Mouse (Mus musculus): ENCODE data around the gene Fgd6. TPM values are rescaled to one million over a fixed set of nuclear protein-coding genes. Genes with fewer than 3 reads are reported as not detected.

Gene Fgd6
- polyA plus RNA-seq, 1 experiment, result 6.0 TPM

DNA sequence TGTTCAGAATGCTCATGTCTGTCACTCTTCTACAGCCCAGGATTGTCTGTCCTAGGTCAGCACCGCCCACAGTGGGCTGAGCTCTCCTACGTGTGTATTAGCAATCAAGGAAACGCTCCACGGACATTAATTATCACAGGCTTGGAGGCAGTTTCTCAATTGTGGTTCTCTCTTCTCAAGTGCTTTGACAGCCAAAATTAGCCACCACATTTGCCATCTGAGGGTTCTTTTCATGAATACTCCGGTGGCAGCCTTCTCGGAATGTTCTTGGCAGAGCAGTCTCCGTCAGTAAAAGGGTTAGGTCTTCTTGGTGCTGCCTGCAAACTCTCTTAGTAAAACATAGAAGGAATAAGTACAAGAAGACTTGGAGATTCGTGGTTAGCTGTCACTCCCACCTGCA, 50.5 kb downstream of the Fgd6 start:
- no peak overlapping the region for H3K4me3 ChIP-seq (ENCODE audit: insufficient read depth, low read length)
- H3K27ac ChIP-seq (ENCODE audit: insufficient read depth, low read length), result no peak overlapping the region
- 0 out of 2 replicates have a peak, but pooled peaks cover 5% of the 10 kb centered on the region for H3K4me1 ChIP-seq (ENCODE audit: control insufficient read depth, insufficient read depth, low read length)
- TF ChIP-seq CTCF (IDR thresholded peaks at IDR 0.05; ENCODE audit: borderline replicate concordance, insufficient read depth, low read length) (no peak), POLR2A (IDR thresholded peaks at IDR 0.05; ENCODE audit: low read depth, low read length) (no peak)

DNA sequence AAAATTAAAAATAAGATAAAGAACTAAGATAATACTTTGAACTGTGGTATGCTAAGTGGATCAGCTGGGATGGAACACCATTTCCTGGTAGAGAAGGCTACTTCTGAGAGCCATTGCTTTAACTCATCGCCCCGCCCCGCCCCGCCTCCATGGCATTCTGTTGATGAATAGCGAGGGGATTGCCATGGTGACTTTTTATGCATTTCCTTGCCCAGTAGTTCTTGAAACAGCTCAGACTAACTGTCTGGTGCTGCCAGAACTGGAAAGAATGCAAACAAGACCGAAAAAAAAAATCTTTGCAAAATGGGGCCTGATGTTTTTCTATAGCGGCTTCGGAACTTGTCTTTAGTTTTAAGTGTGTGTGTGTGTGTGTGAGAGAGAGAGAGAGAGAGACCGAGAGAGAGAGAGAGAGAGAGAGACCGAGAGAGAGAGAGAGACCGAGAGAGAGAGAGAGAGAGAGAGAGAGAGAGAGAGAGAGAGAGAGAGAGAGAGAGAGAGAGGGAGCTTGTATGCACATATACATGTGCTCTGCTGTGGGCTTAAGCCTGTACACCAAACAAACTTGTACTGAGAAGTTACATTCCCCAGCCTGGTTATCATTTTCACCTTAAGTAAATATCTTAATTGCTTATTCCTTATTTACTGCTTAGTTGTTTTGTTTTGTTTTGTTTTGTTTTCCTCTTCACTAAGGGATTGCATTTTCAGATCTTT, 51.7 kb downstream of the Fgd6 start:
- Histone ChIP-seq H3K4me1 (ENCODE audit: control insufficient read depth, insufficient read depth, low read length) (no peaks in the 10 kb centered on the region), H3K27ac (ENCODE audit: insufficient read depth, low read length) (no peak overlapping the region; the same call in 1 of the 2 replicates), H3K4me3 (ENCODE audit: insufficient read depth, low read length) (no peak overlapping the region)
- no peak for TF ChIP-seq CTCF (IDR thresholded peaks at IDR 0.05; ENCODE audit: borderline replicate concordance, insufficient read depth, low read length)
- TF ChIP-seq POLR2A (IDR thresholded peaks at IDR 0.05; ENCODE audit: low read depth, low read length), result no peak

DNA sequence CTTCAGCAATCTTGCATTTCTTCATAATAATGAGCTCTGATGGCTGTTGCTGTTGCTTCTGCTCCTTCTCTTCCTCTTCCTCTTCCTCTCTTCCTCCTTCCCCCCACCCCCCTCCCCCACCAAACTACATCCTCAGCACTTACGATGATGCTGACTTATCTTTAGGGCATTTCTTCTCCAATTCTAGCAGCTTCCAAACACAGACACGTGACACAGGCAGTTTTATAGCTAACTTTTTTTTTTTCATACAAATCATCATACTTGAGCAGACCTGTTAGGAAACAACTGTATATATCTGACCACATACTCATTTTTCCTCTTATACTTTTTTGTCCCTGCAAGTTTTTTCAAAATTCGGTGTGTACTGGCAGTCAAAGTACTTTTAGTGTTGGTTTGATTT, 54.2 kb downstream of the Fgd6 start:
- TF ChIP-seq POLR2A (IDR thresholded peaks at IDR 0.05; ENCODE audit: low read depth, low read length), result no peak
- TF ChIP-seq CTCF (IDR thresholded peaks at IDR 0.05; ENCODE audit: borderline replicate concordance, insufficient read depth, low read length), result no peak
- no peaks in the 10 kb centered on the region for H3K4me1 ChIP-seq (ENCODE audit: control insufficient read depth, insufficient read depth, low read length)
- H3K27ac ChIP-seq (ENCODE audit: insufficient read depth, low read length), result no peak overlapping the region
- no peak overlapping the region for H3K4me3 ChIP-seq (ENCODE audit: insufficient read depth, low read length)

DNA sequence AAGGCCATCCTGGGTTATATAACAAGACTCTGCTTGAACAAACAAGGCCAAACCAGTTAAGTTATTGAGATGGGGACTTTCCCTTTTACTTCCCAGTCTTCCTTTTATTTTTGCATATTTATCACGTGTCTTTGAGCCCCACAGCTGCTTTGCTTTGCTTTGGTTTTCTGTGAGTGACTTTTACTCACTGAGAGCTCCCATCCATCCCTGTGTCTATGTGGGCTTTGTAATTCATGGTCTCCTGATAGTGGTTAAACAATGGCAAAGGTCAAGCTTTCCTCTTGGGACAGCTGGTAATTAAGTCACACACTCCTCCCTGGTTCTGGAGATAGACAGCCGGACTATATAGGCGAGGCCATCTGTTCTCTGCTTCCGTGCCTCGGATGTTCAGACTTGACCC, 57.7 kb downstream of the Fgd6 start:
- H3K4me3 ChIP-seq (ENCODE audit: insufficient read depth, low read length), result no peak overlapping the region
- H3K4me1 ChIP-seq (ENCODE audit: control insufficient read depth, insufficient read depth, low read length), result no peaks in the 10 kb centered on the region
- H3K27ac ChIP-seq (ENCODE audit: insufficient read depth, low read length), result no peak overlapping the region
- no peak for TF ChIP-seq CTCF (IDR thresholded peaks at IDR 0.05; ENCODE audit: borderline replicate concordance, insufficient read depth, low read length)
- TF ChIP-seq POLR2A (IDR thresholded peaks at IDR 0.05; ENCODE audit: low read depth, low read length), result no peak

DNA sequence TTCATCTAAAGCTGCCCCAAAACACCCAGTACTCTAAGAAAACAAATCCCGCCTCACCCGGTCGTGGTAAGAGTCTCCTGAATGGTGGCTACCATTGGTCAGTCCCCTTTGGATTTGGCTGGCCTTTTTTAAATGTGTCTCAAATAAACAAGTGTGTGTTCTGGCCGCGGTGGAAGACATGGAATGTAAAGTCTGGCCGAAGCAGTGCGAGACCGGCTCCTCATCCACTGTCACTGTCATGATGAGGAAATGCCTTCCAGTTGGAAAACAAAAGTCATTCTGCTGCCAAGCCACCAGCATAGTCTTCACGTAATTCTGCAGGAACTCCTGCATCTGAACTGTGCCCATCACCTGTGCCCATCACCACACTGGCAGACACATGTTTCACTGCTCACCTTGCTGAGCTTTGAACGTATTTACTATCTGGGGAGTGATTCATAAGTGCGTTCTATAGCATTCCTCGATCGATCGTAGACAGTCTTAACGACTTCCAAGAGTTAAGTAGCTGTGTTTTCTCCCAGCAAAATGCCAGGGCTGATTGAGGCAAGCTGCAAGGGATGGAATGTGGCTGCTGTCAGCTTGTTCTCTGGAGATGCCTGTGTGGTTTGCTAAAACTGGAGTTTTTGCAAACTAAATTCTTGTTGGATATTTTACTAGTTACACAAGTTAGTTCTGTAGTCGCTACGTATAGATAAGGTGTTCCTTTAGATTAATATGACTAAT, 60.1 kb downstream of the Fgd6 start:
- H3K4me1 ChIP-seq (ENCODE audit: control insufficient read depth, insufficient read depth, low read length), result no peaks in the 10 kb centered on the region

DNA sequence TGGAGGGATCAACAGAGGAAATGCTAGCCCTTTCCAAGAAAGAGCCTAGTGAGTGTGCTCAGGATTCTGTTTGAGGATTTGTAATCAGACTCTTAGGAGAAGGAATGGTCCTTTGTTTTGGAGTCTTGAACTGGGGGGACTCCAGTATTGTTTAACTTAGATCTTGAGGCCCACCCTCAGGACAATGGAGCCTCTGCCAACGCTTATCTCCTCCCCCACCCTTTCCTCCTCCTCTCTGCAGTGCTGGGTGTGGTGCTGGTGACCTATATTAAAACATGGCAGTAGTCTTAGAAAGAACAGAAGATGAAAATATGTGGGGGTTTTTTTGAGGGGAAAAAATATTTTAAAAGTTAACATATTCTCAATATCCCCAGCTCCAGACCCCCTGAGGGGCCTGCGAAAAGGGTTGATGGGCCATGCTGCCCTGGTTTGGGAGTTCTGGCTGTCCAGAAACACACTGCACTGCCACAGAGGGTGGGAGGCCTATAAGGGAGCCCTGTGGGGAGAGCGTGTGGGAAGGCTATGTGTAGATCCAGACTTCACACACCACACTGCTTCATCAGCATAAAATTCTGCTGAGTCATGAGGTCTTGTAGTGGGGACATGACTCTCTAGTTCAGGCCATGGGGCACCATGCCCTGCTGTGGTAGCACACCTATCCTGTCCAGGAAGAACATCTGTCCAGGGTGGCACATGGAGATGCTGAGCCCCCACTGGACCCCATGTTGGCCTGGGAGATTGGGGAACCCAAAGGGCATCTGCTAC, 61.5 kb downstream of the Fgd6 start:
- H3K27ac ChIP-seq (ENCODE audit: insufficient read depth, low read length), result no peak overlapping the region
- TF ChIP-seq POLR2A (IDR thresholded peaks at IDR 0.05; ENCODE audit: low read depth, low read length) (no peak), CTCF (IDR thresholded peaks at IDR 0.05; ENCODE audit: borderline replicate concordance, insufficient read depth, low read length) (no peak)
- no peaks in the 10 kb centered on the region for H3K4me1 ChIP-seq (ENCODE audit: control insufficient read depth, insufficient read depth, low read length)
- no peak overlapping the region for H3K4me3 ChIP-seq (ENCODE audit: insufficient read depth, low read length)

More for the DNA sequence above, 60.1 kb downstream of the Fgd6 start:
- no peak overlapping the region for H3K27ac ChIP-seq (ENCODE audit: insufficient read depth, low read length)
- no peak for TF ChIP-seq CTCF (IDR thresholded peaks at IDR 0.05; ENCODE audit: borderline replicate concordance, insufficient read depth, low read length)
- no peak for TF ChIP-seq POLR2A (IDR thresholded peaks at IDR 0.05; ENCODE audit: low read depth, low read length)
- no peak overlapping the region for H3K4me3 ChIP-seq (ENCODE audit: insufficient read depth, low read length)

DNA sequence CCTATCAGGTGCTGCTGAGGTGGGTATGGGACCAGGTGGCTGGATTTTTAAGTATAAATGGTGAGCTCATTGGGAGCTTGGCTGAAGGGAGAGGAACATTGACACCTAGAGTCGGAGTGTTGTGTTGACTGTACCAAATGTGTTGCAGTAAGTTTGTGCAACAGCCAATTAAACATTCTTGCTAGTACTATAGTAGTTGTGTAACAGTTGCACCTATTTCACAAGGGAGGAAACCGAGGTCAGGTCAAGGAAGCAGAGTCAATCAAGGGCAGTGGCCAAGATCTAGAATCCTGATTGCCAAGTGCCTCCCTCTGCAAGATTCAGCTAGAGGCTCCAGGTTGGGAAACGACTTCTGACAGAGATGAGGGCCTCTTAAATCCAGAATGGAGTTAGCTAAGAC, 62.3 kb downstream of the Fgd6 start:
- no peak for TF ChIP-seq POLR2A (IDR thresholded peaks at IDR 0.05; ENCODE audit: low read depth, low read length)
- TF ChIP-seq CTCF (IDR thresholded peaks at IDR 0.05; ENCODE audit: borderline replicate concordance, insufficient read depth, low read length), result no peak
- Histone ChIP-seq H3K27ac (ENCODE audit: insufficient read depth, low read length) (no peak overlapping the region), H3K4me3 (ENCODE audit: insufficient read depth, low read length) (no peak overlapping the region), H3K4me1 (ENCODE audit: control insufficient read depth, insufficient read depth, low read length) (no peaks in the 10 kb centered on the region)

DNA sequence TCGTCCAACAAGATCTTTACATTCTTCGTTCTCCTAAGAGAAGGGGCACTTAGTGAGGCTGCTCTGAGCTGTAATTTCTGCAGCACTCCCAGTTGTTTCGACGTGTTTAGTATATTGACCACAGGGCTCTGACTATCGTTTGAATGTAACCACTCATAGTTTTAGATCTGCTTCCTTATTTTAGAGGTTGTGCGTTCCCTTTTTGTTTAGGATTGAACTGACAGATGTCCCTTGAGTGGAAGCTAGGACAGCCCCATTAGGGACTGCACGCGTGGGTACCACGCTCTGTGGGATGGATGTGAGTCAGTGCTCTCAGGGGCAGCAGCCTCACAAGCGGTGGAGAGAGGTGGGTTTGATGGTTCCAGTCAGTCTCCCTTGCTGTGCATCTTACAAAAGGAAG, 69.7 kb downstream of the Fgd6 start:
- Histone ChIP-seq H3K4me1 (ENCODE audit: control insufficient read depth, insufficient read depth, low read length) (no peaks in the 10 kb centered on the region; the same call in 1 of the 2 replicates), H3K27ac (ENCODE audit: insufficient read depth, low read length) (no peak overlapping the region), H3K4me3 (ENCODE audit: insufficient read depth, low read length) (no peak overlapping the region)
- TF ChIP-seq CTCF (IDR thresholded peaks at IDR 0.05; ENCODE audit: borderline replicate concordance, insufficient read depth, low read length), result no peak
- TF ChIP-seq POLR2A (IDR thresholded peaks at IDR 0.05; ENCODE audit: low read depth, low read length), result no peak

DNA sequence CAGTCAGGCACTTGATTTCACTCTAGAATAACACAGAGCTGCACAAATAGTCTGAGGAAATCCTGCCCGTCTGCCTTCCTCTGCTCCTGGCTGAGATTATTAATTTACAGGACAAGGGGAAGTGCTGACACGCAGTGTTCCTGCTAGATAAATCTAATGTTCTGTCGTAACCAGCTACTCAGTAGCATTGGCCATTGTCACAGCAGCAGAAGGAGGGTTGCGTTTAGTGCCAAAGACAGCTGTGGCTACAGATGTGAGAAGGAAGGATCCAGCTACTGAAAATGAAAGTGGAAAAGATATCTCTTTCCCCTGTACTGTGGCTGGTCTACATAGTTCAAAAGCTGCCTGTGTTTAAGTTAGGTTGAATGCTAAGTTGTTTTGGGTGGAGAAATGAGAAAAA, 71.4 kb downstream of the Fgd6 start:
- Histone ChIP-seq H3K4me3 (ENCODE audit: insufficient read depth, low read length) (no peak overlapping the region), H3K27ac (ENCODE audit: insufficient read depth, low read length) (no peak overlapping the region), H3K4me1 (ENCODE audit: control insufficient read depth, insufficient read depth, low read length) (peaks cover 4% of the 10 kb centered on the region)
- TF ChIP-seq POLR2A (IDR thresholded peaks at IDR 0.05; ENCODE audit: low read depth, low read length), result no peak
- no peak for TF ChIP-seq CTCF (IDR thresholded peaks at IDR 0.05; ENCODE audit: borderline replicate concordance, insufficient read depth, low read length)

Measured in embryonic fibroblast, embryonic 13.5 days (primary cell).